ENCODE assay signal across 10 mouse cellular contexts in genomic region chr9:68724636-68725285, GRCm38 (mm10).
DNase-seq lines count a peak whose midpoint lies in the region; ATAC-seq and TF ChIP-seq lines count a peak whose summit lies in the region.
"Had no signal": no experiment of that assay in that cellular context is flagged by ENCODE, and none has a peak within 500 bp of the region (broad histone marks: within the 10 kb centered on the region; RNA-seq: fewer than 3 reads in every experiment).

No protein-coding gene starts in this region.

- H3K9ac ChIP-seq in forebrain, postnatal 0 days, result no peak overlapping the region
- H3K9ac ChIP-seq: hindbrain, embryonic 14.5 days had no signal

- H3K4me1 ChIP-seq in forebrain, postnatal 0 days (ENCODE audit: insufficient read depth), result no peaks in the 10 kb centered on the region
- H3K4me1 ChIP-seq: limb, embryonic 10.5 days had no signal

- peak; percentile 91 for DNase-seq in brain, adult 2 months (ENCODE audit: low read depth, low spot score)
- DNase-seq in cerebellum, adult 11 months, result peak; percentile 69
- peak; percentile 35 for DNase-seq in heart, adult 8-10 months (ENCODE audit: low spot score)
- peak; percentile 30 for DNase-seq in left cerebral cortex, postnatal 4 days
- DNase-seq in ovary, adult 18-20 months (ENCODE audit: low spot score), result no peak
- no peak for DNase-seq in forebrain, postnatal 0 days
- no peak for DNase-seq in spleen, postnatal 4 days (ENCODE audit: low spot score in 2 of 2)
- DNase-seq: midbrain, embryonic 14.5 days had no signal

- intact Hi-C loops in left cerebral cortex, postnatal 4 days (cut with DNase I), result no loop called here

- ATAC-seq in forebrain, postnatal 0 days, result no peak

- H3K9me3 ChIP-seq in forebrain, postnatal 0 days (ENCODE audit: low read length), result no peaks in the 10 kb centered on the region
- H3K9me3 ChIP-seq: limb, embryonic 10.5 days had no signal

- TF ChIP-seq CTCF in forebrain, postnatal 0 days (IDR thresholded peaks at IDR 0.05; ENCODE audit: low read depth), result no peak

- H3K36me3 ChIP-seq in forebrain, postnatal 0 days (ENCODE audit: insufficient read depth), result no peaks in the 10 kb centered on the region
- H3K36me3 ChIP-seq: limb, embryonic 10.5 days had no signal

- no peak overlapping the region for H3K4me3 ChIP-seq in forebrain, postnatal 0 days (ENCODE audit: low read depth, low read length)
- H3K4me3 ChIP-seq: limb, embryonic 10.5 days had no signal

- H3K27me3 ChIP-seq in forebrain, postnatal 0 days (ENCODE audit: insufficient read depth, low read length), result no peaks in the 10 kb centered on the region

- H3K27ac ChIP-seq in forebrain, postnatal 0 days (ENCODE audit: low read depth, low read length), result no peak overlapping the region
- H3K27ac ChIP-seq: hindbrain, embryonic 14.5 days; limb, embryonic 10.5 days had no signal

- no peak overlapping the region for H3K4me2 ChIP-seq in forebrain, postnatal 0 days (ENCODE audit: low read depth)
- H3K4me2 ChIP-seq: hindbrain, embryonic 14.5 days had no signal

- WGBS in forebrain, postnatal 0 days, result 79% methylated on average over 8 of the region's 8 CpGs

Comparison
In these comparisons a context has a peak if more than half of its experiments do, and no peak if none do; other contexts are left out.
1. DNase-seq: peak in brain, adult 2 months (single experiment), cerebellum, adult 11 months (single experiment), heart, adult 8-10 months (single experiment) and left cerebral cortex, postnatal 4 days (single experiment); none in ovary, adult 18-20 months (single experiment), forebrain, postnatal 0 days (single experiment) and spleen, postnatal 4 days (0 of 2).